Mouse (Mus musculus) layer of hippocampus, postnatal 10 days (tissue): Measurements from ENCODE around the gene Igf2. TPM values are rescaled to one million over a fixed set of nuclear protein-coding genes. Genes with fewer than 3 reads are reported as not detected.
A peak's percentile ranks its signal among the peaks of the same experiment; 100 is the strongest.

Experiments used
- DNase-seq, 2 experiments: peaks; one replicate each; pipeline ENCODE4 v3.0.0; 2021; ENCODE audit warnings: low spot score in 2 of 2
- microRNA-seq, 2 experiments: library from miRNA; unstranded; fragments of <30 nt; microRNA quantifications; one replicate each; pipeline ENCODE4 v1.2.0; 2021
- total RNA-seq, 2 experiments: library from RNA; stranded (reverse); gene quantifications; 2 replicates each; pipeline ENCODE4 v1.2.3; 2021

The Igf2 gene
- total RNA-seq, 2 experiments from 2014 or later = 209 to 223 TPM

DNA sequence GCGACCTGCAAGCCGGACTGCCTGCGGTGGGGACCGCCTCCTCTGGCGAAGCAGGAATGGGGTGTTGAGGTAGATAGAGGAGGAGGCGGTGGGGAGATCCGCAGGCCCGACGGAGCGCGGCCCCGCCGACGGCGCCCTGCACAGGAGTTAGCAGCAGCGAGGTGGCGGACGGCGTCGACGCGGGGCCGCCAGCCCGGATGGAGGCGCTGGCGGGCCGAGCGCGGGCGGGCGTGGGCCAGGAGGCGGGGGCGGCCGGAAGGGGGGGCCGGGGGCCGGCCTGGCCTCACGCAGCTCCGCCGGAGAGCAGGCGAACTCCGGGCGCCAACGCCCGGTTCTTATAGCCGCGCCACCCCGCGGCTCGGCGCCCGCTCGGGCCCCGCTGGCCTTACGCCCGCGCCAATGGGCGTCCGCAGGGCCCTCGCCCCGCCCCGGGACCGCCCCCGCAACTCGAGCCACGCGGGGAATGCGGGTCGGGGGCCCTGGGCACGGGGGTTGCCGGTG lies 7.4 kb downstream of the Igf2 start:
- DNase-seq = no peak

DNA sequence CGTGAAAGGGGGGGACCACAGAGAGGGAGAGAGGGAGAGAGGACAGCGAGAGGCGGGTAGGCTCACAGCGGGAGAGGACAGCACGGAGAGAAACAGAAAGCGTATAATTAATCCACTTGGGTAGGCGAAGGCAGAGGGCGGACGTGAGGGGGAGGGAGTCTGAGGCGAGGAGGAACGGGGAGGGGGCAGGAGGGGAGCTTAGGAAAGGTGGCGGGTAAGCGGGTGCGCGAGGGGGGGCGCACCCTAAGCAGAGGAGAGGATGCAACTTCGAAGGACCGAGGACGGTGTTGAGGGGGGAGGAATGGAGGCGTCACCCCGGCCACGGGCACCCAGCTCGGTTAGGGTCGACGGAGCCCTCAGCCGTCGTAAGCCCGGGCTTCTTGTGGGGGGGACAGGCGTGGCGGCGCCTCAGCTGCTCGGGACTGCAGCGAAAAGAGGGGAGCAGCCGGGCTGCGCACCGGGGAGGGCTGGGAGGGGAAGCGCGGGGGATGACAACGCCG lies 7.9 kb downstream of the Igf2 start:
- no peak for DNase-seq

DNA sequence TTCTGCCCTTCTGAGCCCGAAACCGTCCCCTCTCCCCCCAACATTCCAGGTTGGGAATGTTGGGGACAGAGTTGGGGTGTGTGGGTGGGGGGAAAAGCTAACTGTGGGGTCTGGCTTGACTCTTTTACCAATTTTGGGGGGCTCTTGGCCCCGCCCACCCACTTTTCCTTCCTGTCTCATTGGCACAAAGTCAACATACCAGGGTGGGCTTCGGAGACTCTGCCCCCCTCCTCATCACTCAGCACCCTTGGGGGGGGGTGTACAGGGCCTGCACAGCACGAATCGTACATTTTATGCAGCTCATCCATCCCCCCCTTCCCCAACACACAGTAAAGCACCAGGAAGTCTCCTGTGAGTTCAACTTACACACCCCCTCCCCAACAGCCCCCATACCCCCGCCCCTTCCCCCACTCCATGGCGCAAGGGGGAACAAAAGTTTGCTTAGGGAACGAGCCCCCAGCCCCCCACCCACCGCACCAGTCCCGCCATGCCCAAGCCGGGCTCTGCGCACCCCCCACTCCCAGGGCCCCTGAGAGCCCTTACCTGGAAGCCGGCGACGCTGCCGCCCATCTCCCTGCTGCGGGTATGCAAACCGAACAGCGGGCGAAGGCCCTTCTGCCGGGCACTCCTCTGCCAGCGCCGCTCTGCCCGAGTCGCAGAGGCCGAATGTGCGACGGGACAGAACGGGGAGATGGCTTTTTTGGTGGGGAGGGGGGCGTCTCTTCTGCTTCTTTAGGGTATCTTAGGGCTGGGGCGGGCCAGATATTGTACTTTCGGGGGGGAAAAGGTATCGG lies 8.6 kb downstream of the Igf2 start:
- no peak for DNase-seq

DNA sequence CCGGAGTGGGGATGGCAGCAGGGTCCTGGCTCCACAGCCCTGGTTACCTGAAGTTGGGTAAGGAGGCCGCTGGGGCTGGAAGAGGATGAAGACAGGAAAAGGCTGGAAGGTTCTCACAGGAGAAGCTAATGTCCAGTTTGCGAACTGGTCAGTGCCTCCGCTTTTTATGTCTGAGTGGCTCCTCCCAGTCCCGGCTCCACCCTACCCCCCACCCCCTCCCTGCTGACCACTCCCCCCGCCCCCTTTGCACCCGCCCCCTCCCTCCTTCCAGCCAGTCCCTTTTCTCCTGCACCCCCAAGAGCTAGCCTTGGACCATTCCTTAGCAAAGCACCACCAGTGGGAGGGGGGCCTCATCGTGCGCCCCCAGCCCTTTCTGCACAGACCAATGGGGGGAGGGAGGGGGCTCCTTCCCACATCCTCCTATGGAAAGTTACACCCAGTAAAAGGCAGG lies 9.2 kb downstream of the Igf2 start:
- no peak for DNase-seq

DNA sequence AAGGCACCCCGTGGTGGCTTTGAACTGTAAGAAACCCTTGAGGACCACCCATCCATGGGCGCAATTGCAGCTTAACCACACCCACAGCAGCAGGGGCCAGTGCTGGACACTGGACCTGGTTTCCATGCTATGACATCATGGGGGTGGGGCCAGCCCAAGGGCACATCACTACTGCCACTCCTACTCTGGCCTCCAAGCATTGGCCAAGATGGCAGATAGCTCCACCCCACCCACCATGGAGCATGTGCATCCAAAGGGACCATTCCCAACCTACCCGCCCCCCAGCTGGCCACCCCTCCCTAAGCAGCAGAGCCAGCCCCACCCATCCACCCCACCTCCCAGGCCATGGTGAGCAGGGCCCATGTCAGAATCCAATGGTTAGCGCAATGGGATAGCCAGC lies 10.6 kb downstream of the Igf2 start:
- DNase-seq = no peak

DNA sequence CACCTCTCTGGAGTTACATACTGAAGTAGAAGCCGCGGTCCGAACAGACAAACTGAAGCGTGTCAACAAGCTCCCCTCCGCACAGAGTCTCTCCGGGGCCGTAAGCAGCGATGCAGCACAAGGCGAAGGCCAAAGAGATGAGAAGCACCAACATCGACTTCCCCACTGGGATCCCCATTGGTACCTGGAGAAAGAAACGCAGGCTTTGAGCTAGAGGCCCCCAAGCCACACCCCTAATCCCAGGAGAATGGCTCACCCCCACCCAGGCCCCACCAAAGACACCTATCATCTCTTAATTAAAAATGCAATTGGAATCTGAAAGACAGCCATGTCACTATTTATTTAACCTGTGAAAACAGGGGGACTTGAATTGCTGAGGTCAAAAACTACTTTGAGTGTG lies 11.0 kb downstream of the Igf2 start:
- DNase-seq = no peak

DNA sequence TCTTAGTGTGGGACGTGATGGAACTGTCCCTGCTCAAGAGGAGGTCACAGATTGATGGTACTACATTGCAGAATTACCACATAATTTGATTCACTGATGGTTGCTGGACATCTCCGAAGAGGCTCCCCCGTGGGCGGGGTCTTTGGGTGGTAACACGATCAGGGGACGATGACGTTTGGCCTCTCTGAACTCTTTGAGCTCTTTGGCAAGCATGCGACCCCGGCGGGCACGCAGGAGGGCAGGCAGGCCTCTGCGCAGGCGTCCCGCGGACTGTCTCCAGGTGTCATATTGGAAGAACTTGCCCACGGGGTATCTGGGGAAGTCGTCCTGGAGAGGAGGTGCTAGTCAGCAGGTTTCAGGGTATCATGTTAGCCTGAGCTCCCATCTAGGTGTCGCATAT lies 12.9 kb downstream of the Igf2 start:
- no peak for DNase-seq

DNA sequence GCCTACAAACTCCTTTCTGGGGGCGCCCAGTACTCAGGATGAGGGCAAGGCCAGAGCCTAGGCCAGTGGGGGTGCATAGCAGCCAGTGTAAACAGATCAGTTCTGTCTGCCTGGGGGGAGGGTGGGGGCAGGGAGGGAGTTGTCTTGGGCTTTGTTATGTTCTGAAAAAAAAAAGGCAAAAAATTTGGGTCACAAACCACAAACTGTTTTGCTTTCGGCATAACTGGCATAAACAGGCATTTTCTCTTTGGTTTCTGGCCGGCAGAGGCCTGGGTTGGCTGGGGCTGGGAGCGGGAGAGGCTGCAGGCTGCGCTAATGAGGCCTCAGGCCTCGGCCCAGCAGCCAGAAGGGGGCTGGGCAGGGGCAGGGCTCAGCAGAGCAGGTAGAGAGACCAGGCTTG lies 19.9 kb downstream of the Igf2 start:
- DNase-seq = no peak

DNA sequence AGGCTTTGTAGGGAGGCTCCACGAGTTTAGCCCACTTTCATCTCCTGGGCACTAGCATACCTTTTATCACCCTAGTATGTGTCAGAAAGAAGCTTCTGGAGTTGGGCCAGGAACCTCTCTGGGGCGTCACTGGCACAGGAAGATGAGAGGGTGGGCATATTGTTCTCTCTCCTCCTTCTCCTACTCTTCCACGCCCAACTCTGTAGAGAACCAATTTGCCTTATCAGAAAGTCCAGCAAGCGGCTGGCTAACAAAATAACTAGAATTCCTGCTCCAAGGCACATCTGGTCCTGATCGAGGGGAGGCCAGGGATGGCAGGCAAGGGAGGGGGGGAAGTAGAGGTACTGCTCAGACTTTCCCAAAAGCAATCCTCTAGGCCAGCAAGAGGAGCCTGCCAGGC lies 21.6 kb downstream of the Igf2 start:
- no peak for DNase-seq

DNA sequence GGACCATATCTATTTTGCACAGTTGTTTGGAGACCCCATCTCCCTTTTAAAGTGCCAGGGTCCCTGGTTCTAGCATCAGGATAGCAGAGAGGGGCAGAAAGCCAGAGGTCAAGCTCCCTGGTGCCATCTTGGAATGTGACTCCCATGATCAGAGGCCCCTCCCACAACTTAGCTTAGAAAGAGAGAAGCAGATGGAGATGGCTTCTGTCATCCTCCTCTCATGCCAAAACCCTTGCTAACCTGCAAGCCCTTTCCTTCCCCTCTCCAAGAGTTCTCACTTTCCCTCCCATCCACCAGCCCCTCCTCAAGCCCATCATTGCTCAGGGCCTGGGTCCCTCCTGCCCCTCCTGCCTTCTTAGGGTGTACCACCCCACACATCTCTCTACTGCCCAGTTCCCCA lies 30.4 kb downstream of the Igf2 start:
- DNase-seq = no peak

DNA sequence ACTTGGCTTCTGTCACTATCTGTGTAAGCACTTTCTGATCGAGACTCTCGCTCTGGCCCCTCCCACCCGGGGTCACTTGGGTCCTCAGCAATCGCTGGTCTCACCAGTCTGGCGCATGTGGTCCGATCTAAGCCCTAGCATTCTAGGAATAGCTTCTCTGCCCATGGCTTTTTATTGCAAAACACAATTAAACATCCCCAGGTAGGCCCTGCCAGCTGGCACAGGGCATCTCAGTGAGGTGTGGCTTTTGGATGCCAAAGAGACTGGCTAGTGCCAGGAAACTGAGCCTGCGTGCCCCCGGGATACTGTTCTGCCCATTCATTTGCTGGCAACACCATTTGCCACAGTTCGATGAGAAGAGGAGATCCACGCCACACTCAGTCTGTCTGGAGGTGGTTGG lies 35.9 kb downstream of the Igf2 start:
- DNase-seq = no peak

DNA sequence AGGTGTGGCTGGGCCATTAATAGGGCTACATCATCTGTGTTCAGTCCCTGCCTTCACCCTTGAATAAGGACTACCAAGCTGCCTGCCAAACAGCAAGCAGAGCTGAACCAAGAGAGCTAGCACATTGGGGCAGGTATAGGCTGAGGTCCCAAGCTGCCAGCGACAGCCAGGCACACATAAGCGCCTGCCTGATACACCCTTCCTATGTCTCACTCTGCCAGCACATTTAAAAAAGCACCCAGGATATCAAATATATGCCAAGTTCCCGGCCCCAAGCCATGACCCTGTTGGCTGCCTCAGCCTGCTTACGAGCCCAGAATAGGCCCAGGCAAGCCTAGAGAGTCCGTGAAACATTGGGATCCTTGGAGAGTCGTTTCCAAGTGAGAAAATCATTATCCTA lies 36.8 kb downstream of the Igf2 start:
- DNase-seq = no peak

DNA sequence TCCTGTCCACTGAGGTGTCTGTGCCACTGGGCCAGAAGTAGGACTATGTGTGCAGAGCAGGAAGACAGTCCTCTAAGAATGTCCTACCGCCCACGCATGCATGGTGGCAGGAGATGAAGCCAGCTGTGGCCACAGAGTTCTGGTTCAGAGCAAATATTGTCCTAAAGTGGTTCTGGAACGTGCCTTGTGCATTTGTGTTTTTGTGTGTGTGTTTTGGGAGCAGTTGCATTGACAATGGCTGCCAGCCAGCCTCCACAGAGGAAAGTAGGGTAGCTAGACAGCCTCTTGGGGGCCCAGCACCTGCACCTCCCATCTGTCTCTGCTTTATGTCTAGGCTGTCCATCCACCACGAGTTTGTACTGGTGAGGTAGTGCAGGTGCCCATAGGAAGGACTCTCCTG lies 44.4 kb downstream of the Igf2 start:
- no peak for DNase-seq

DNA sequence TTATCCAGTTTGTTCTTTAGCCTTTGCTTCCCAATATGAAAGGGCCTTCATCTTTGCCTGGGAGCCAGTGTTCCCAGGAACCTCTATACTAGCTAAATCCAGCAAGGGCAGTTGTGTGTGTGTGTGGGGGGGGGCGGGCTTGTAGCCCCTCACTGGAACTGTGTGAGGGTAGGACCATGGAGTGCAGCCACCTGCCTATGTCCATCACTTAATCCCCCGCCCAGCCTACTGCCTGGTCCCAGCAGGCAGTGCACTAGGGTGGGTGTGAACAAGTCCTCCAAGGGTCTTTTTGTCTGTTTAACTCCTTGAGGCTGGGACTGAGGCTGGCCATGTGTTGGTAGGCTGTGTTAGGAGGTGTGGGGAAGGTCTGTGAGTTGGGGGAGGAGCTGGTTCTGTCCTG lies 53.5 kb downstream of the Igf2 start:
- no peak for DNase-seq

DNA sequence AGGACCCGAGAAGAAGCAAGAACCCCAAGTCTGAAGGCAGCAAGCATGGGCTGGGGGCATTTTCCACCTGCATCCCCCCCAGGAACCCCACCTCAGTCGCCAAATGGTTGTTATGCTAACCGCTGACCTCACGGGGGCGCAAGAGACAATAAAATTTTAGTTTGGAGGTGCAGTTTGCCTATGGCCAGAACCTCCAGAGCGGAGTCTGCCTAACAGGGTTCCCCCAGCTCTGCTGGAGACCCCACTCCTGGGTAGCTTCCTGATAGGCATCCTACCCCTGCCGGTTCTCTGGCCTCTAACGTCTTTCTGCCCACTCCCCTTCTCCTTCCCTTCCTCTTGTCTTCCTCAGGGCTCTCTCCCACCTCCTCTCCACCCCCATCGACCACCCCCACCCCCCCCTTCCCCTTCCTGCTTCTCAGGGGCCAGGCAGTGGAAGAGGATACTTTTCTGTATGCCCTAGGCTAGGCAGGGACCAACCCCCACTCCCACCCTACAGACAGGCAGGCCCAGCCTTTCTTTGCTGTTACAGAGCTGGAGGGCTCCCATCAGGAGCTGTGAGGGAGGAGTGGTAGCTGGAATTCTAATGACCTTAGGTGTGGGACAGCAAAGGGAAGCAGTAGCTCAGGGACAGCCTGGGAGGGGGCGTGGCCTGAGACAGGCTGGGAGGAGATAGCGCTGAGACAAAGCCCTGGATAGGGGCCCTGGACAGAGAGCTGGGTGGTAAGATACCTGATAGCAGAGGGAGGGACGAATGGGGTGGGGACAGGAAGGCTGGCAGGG lies 55.8 kb downstream of the Igf2 start:
- DNase-seq = peak; percentile 82 to 86

DNA sequence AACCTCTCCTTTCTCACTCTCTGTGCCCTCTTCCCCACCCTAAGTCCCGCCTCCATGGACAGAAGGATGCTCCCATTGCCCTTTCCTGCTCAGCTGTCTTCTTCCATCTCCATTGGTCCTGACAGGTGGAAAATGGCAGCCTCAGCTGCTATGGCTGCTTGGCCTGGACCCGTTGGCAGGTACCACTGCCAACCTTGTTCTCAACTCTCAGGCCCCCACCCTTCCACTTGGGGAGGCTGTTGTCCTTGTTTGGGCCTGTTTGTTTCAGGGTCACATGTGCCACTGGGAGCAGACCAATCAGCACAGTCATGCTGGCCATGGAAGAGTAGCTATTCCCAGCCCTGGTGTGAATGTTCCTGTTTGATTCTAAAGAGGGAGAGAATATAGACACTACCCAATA lies 65.7 kb downstream of the Igf2 start:
- DNase-seq = no peak

Small RNAs within 50 kb of the gene (microRNA-seq; reads per million reads assigned to microRNA genes)
- 207 to 291 reads per million in 2 experiments for gene Mir483

Other genes with a start within 250 kb of the Igf2 start
- gene Syt8, start 232.0 kb downstream of the Igf2 start, total RNA-seq = not detected
- not detected for gene Tnni2, start 225.0 kb downstream of the Igf2 start, total RNA-seq
- gene Lsp1, start 206.0 kb downstream of the Igf2 start, total RNA-seq = 1 to 10 TPM; 3.6 to 5.0 TPM
- gene Tnnt3, start 168.0 kb downstream of the Igf2 start, total RNA-seq = under 1 TPM; 0.82 to 0.96 TPM
- 10 to 100 TPM in 1 of 2 experiments, 1 to 10 TPM in 1; 8.4 to 12.9 TPM for gene Mrpl23, start 134.1 kb downstream of the Igf2 start, total RNA-seq
- gene Gm49394, start 3.1 kb upstream of the Igf2 start, total RNA-seq = under 1 TPM; 0.11 to 0.51 TPM
- not detected for gene Ins2, start 76.6 kb upstream of the Igf2 start, total RNA-seq